Mouse (Mus musculus): ENCODE data around the gene Tmem91. TPM values are rescaled to one million over a fixed set of nuclear protein-coding genes. Genes with fewer than 3 reads are reported as not detected.
"Not testable (repeated sequence)": the region's sequence is repeated elsewhere in the genome, so short reads cannot be mapped to it uniquely, and the experiment has no call there.

Tmem91 gene
- 2.2 and 3.2 TPM in 2 replicates for polyA plus RNA-seq (2016; fragmentation: Nextera tagmentation; extraction: Ambion mirVana)

- peaks cover 3% of the 10 kb centered on the region for H3K36me3 ChIP-seq (replicated peaks)
- no peak for DNase-seq (ENCODE audit: extremely low spot score, low spot score)
- WGBS: 3% methylated on average over 29 of the region's 29 CpGs
- no peaks in the 10 kb centered on the region for H3K9me3 ChIP-seq
- peaks cover 59% of the 10 kb centered on the region for H3K27me3 ChIP-seq (ENCODE audit: poor library complexity, severe bottlenecking)
- H3K27ac ChIP-seq: no peak within 1 kb of the TSS
- H3K4me3 ChIP-seq: peak within 1 kb of the TSS; percentile 48
- peaks cover 7% of the 10 kb centered on the region for H3K4me1 ChIP-seq
Observed at GRCm38 (mm10) chr7:25674719-25675300, at the start of gene Tmem91. TSS of gene Tmem91 (minus strand) at chr7:25675166.

GRCm38 (mm10) chr7:25721776-25722175 is 46.8 kb upstream of the Tmem91 start:
- not testable (repeated sequence) for H3K27ac ChIP-seq; DNase-seq (ENCODE audit: extremely low spot score, low spot score); H3K9me3 ChIP-seq; H3K27me3 ChIP-seq (ENCODE audit: poor library complexity, severe bottlenecking); H3K4me3 ChIP-seq
- Histone ChIP-seq H3K36me3 (replicated peaks) (peaks cover 71% of the 10 kb centered on the region), H3K4me1 (peaks cover 20% of the 10 kb centered on the region)

DNA sequence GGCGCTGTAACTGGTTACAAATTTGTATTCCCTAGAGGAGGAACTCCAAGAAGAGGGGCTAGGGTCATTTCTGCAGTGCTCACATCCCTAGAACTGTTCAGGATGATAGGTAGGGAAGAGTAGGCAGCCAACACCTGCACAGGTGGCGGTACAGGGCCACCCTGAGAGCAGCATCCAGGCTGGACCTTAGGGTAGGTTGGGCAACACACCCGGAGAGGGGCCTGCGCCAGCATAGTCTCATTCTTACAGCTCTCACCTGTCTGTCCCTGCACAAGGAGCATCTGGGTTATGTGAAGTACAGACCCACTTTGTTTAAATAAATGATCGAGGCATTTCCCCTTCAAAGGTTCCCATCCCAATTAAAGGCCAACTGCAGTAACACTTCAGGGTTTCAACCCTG is 45.8 kb upstream of the Tmem91 start:
- no peak for DNase-seq (ENCODE audit: extremely low spot score, low spot score)

DNA sequence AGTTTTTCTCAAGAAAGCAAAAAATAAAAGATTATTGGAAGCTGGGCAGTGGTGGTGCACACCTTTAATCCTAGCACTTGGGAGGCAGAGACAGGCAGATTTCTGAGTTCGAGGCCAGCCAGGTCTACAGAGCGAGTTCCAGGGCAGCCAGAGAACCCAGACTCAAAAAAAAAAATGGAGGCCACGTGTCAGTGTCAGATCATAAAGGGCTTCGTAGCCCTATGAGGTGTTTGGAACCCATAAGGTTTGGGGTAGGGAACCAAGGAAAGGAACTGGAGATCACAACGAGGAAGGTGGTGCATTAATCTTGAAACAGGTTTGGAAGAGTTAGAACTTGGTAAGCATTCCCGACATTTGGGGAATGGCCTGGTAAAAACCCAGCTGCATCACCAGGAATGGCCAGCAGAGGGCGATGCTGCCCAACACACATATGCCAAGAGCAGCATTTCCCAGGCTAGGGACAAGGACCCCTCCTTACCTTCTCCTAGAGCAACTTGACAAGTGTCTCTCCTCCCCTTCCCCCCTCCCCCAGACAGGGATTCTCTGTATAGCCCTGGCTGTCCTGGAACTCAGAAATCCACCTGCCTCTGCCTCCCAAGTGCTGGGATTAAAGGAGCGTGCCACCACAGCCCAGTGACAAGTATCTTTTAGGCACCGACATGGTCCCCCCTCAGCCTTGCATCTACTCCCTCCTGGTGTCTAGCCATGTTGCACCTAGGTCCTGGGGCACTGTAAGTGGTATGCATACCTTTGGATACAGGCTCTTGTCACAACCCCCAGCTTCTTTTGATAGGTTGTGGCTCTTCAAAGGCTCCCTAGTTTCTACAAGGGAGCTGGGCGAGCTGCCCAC is 45.0 kb upstream of the Tmem91 start:
- peaks cover 71% of the 10 kb centered on the region for H3K36me3 ChIP-seq (replicated peaks)
- peak overlapping the region; percentile 72; the same call in 1 of the 2 replicates for H3K4me3 ChIP-seq
- peaks cover 20% of the 10 kb centered on the region for H3K4me1 ChIP-seq
- no peaks in the 10 kb centered on the region for H3K9me3 ChIP-seq
- no peak overlapping the region for H3K27ac ChIP-seq
- 61% methylated on average over 10 of the region's 10 CpGs for WGBS
- H3K27me3 ChIP-seq (ENCODE audit: poor library complexity, severe bottlenecking): no peaks in the 10 kb centered on the region
- DNase-seq (ENCODE audit: extremely low spot score, low spot score): peak; percentile 80

More for the DNA sequence above, 45.8 kb upstream of the Tmem91 start:
- H3K27ac ChIP-seq: no peak overlapping the region
- no peaks in the 10 kb centered on the region for H3K27me3 ChIP-seq (ENCODE audit: poor library complexity, severe bottlenecking)
- peaks cover 71% of the 10 kb centered on the region for H3K36me3 ChIP-seq (replicated peaks)
- peaks cover 20% of the 10 kb centered on the region for H3K4me1 ChIP-seq
- H3K9me3 ChIP-seq: no peaks in the 10 kb centered on the region
- no peak overlapping the region for H3K4me3 ChIP-seq
- 91% methylated on average over 5 of the region's 5 CpGs for WGBS

GRCm38 (mm10) chr7:25718788-25719417 is 43.9 kb upstream of the Tmem91 start, which contains the start of gene Ccdc97:
TSS of gene Ccdc97 (minus strand) at chr7:25719088.
- H3K9me3 ChIP-seq: no peaks in the 10 kb centered on the region
- H3K36me3 ChIP-seq (replicated peaks): peaks cover 71% of the 10 kb centered on the region
- peaks cover 20% of the 10 kb centered on the region for H3K4me1 ChIP-seq
- peak; percentile 91 for DNase-seq (ENCODE audit: extremely low spot score, low spot score)
- no peaks in the 10 kb centered on the region for H3K27me3 ChIP-seq (ENCODE audit: poor library complexity, severe bottlenecking)
- 4% methylated on average over 32 of the region's 32 CpGs for WGBS
- peak within 1 kb of the TSS; percentile 72 for H3K4me3 ChIP-seq
- H3K27ac ChIP-seq: peak within 1 kb of the TSS; percentile 88

DNA sequence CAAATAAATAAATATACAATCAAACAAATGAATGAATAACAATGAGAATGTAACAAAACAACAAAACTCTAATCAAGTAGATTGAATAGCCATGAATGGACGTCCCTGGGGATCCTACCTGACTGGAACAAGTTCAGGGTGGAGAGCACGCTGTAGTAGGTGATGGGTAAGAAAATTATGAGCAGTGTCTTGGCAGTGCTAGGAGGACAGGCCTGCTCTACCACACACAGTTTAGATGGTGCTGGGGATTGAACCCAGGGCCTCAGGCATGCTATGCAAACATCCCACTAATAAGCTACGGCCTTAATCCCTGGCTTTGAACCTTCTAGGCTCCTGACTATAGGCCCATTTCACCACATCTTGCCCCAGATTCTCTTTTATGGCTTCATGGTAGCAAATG is 42.5 kb upstream of the Tmem91 start:
- WGBS: 89% methylated on average over 3 of the region's 3 CpGs
- DNase-seq (ENCODE audit: extremely low spot score, low spot score): no peak
- H3K4me3 ChIP-seq: peak overlapping the region; percentile 72; the same call in 1 of the 2 replicates

GRCm38 (mm10) chr7:25715731-25716271 is 40.8 kb upstream of the Tmem91 start:
- no peak overlapping the region for H3K4me3 ChIP-seq
- no peak for DNase-seq (ENCODE audit: extremely low spot score, low spot score)
- H3K36me3 ChIP-seq (replicated peaks): peaks cover 64% of the 10 kb centered on the region
- H3K27ac ChIP-seq: no peak overlapping the region
- peaks cover 40% of the 10 kb centered on the region for H3K4me1 ChIP-seq
- 96% methylated on average over 22 of the region's 22 CpGs for WGBS
- no peaks in the 10 kb centered on the region for H3K27me3 ChIP-seq (ENCODE audit: poor library complexity, severe bottlenecking)
- H3K9me3 ChIP-seq: no peaks in the 10 kb centered on the region

More for the DNA sequence above, 42.5 kb upstream of the Tmem91 start:
- peaks cover 23% of the 10 kb centered on the region for H3K4me1 ChIP-seq
- no peak overlapping the region for H3K27ac ChIP-seq
- H3K27me3 ChIP-seq (ENCODE audit: poor library complexity, severe bottlenecking): no peaks in the 10 kb centered on the region
- peaks cover 71% of the 10 kb centered on the region for H3K36me3 ChIP-seq (replicated peaks)
- H3K9me3 ChIP-seq: no peaks in the 10 kb centered on the region

- peaks cover 54% of the 10 kb centered on the region for H3K36me3 ChIP-seq (replicated peaks)
- 92% methylated on average over 8 of the region's 8 CpGs for WGBS
Observed at GRCm38 (mm10) chr7:25714581-25714980, 39.6 kb upstream of the Tmem91 start.

GRCm38 (mm10) chr7:25712801-25713200 is 37.8 kb upstream of the Tmem91 start:
- Histone ChIP-seq H3K4me1 (peaks cover 48% of the 10 kb centered on the region), H3K4me3 (no peak overlapping the region), H3K27ac (no peak overlapping the region), H3K36me3 (replicated peaks) (peaks cover 54% of the 10 kb centered on the region), H3K27me3 (ENCODE audit: poor library complexity, severe bottlenecking) (no peaks in the 10 kb centered on the region), H3K9me3 (no peaks in the 10 kb centered on the region)
- DNase-seq (ENCODE audit: extremely low spot score, low spot score): no peak
- WGBS: 89% methylated on average over 9 of the region's 9 CpGs

More at GRCm38 (mm10) chr7:25714581-25714980, 39.6 kb upstream of the Tmem91 start:
- Histone ChIP-seq H3K27me3 (ENCODE audit: poor library complexity, severe bottlenecking) (no peaks in the 10 kb centered on the region), H3K4me1 (peaks cover 52% of the 10 kb centered on the region), H3K27ac (no peak overlapping the region), H3K4me3 (no peak overlapping the region), H3K9me3 (no peaks in the 10 kb centered on the region)
- DNase-seq (ENCODE audit: extremely low spot score, low spot score): no peak

DNA sequence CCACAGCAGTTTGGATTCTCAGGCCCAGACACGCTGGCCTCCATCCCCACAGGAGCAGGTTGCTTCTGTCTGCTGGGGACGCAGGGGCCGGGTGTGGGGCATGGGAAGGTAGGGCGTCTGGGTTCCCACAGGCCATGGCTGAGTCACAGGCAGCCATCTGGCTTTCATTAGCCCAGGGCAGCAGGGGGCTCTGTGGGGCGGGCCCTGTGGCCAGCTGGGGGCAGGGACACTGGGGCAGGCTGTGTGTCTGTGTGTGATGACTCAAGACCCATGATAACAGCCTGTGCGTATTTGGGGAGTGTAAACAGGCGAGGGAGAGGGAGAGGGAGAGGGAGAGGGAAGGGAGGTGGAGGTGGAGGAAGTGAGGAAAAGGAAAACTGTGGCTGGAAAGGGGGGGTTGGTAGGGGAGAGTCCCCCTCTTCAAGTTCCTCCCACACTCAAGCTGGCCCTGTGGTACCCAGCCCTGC is 36.8 kb upstream of the Tmem91 start:
- DNase-seq (ENCODE audit: extremely low spot score, low spot score): no peak
- Histone ChIP-seq H3K27me3 (ENCODE audit: poor library complexity, severe bottlenecking) (no peaks in the 10 kb centered on the region), H3K9me3 (no peaks in the 10 kb centered on the region), H3K4me1 (peaks cover 52% of the 10 kb centered on the region), H3K36me3 (replicated peaks) (peaks cover 52% of the 10 kb centered on the region), H3K27ac (peak overlapping the region; percentile 32; the same call in 1 of the 2 replicates), H3K4me3 (peak overlapping the region; percentile 16; the same call in 1 of the 2 replicates)
- WGBS: 41% methylated on average over 7 of the region's 7 CpGs

DNA sequence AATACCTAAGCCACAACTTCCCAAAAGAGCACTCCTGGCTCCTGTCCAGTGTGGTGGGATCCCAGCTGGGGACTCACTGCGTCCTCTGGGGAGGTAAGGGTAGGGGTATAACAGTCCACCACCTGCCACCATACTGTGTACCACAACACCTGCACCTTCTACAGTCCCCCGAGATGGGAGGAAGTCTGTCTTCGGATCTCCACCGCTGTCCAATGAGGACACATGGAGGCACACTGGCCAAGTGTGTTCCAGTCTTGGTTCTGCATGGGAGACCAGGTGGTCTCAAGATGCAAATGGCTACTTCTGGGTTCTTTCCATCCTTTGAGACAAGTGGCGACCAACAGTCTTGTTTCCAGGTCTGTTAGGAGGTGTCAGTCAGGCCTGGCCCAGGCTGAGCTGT is 36.2 kb upstream of the Tmem91 start:
- H3K27ac ChIP-seq: 0 out of 2 replicates have a peak overlapping the region, but pooled peaks have one; percentile 32
- H3K4me1 ChIP-seq: peaks cover 52% of the 10 kb centered on the region
- peaks cover 46% of the 10 kb centered on the region for H3K36me3 ChIP-seq (replicated peaks)
- DNase-seq (ENCODE audit: extremely low spot score, low spot score): no peak
- 71% methylated on average over 5 of the region's 5 CpGs for WGBS
- no peaks in the 10 kb centered on the region for H3K9me3 ChIP-seq
- H3K4me3 ChIP-seq: no peak overlapping the region
- H3K27me3 ChIP-seq (ENCODE audit: poor library complexity, severe bottlenecking): peaks cover under 1% of the 10 kb centered on the region

GRCm38 (mm10) chr7:25710519-25711130 is 35.7 kb upstream of the Tmem91 start:
- Histone ChIP-seq H3K27ac (peak overlapping the region; percentile 74), H3K4me3 (peak overlapping the region; percentile 20; the same call in 1 of the 2 replicates), H3K36me3 (replicated peaks) (peaks cover 40% of the 10 kb centered on the region), H3K9me3 (no peaks in the 10 kb centered on the region), H3K27me3 (ENCODE audit: poor library complexity, severe bottlenecking) (peaks cover 6% of the 10 kb centered on the region), H3K4me1 (peaks cover 52% of the 10 kb centered on the region)
- no peak for DNase-seq (ENCODE audit: extremely low spot score, low spot score)
- WGBS: 8% methylated on average over 4 of the region's 7 CpGs

Measured in forebrain, embryonic 10.5 days (tissue).